Mouse (Mus musculus): ENCODE measurements around the gene Catspere2. TPM values are rescaled to one million over a fixed set of nuclear protein-coding genes. Genes with fewer than 3 reads are reported as not detected.
"Not testable (repeated sequence)": the region's sequence is repeated elsewhere in the genome, so short reads cannot be mapped to it uniquely, and the experiment has no call there.

Catspere2 gene
- polyA plus RNA-seq, 1 experiment from 2014 or later = 0.12 TPM

GRCm38 (mm10) chr1:178122236-178122635, 139.0 kb downstream of the Catspere2 start:
- 24% methylated on average over 2 of the region's 2 CpGs for WGBS
- not testable (repeated sequence) for H3K27me3 ChIP-seq (ENCODE audit: control insufficient read depth, insufficient read depth, low read length); ATAC-seq (replicated peaks; ENCODE audit: extremely low read depth, insufficient read depth, low FRiP score); H3K4me3 ChIP-seq (ENCODE audit: low read length); H3K4me2 ChIP-seq (ENCODE audit: low read depth, low read length); H3K9ac ChIP-seq (ENCODE audit: low read length); H3K36me3 ChIP-seq (ENCODE audit: control insufficient read depth, insufficient read depth); H3K9me3 ChIP-seq (replicated peaks; ENCODE audit: control insufficient read depth, low read length); H3K4me1 ChIP-seq (ENCODE audit: control insufficient read depth, insufficient read depth, low read length); H3K27ac ChIP-seq (ENCODE audit: low read length)

DNA sequence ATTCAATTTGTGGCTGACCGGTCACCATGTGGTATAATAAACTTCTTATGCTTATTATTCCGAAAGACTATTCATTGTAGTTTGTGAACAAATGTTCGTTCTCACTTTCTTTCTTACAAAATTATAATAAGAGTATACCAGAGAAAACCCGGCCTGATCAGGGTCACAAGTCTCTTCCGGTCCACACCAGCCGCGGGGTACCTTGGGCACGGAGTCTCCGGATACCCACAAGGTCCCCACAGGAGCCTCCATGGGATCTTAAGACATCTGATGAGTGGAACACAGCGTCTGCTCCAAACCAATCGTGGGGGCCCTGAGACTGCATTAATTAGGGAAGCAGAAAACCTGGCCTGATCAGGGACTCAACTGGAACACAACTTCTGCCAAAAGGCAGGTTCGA, 151.1 kb downstream of the Catspere2 start:
- Histone ChIP-seq H3K9me3 (replicated peaks; ENCODE audit: control insufficient read depth, low read length) (no peaks in the 10 kb centered on the region), H3K4me1 (ENCODE audit: control insufficient read depth, insufficient read depth, low read length) (no peaks in the 10 kb centered on the region), H3K27ac (ENCODE audit: low read length) (no peak overlapping the region), H3K9ac (ENCODE audit: low read length) (no peak overlapping the region), H3K4me2 (ENCODE audit: low read depth, low read length) (no peak overlapping the region), H3K36me3 (ENCODE audit: control insufficient read depth, insufficient read depth) (no peaks in the 10 kb centered on the region), H3K4me3 (ENCODE audit: low read length) (no peak overlapping the region), H3K27me3 (ENCODE audit: control insufficient read depth, insufficient read depth, low read length) (no peaks in the 10 kb centered on the region)
- WGBS = 89% methylated on average over 12 of the region's 12 CpGs
- ATAC-seq (replicated peaks; ENCODE audit: extremely low read depth, insufficient read depth, low FRiP score) = no peak

- not testable (repeated sequence) for H3K27ac ChIP-seq (ENCODE audit: low read length); H3K4me3 ChIP-seq (ENCODE audit: low read length); H3K4me1 ChIP-seq (ENCODE audit: control insufficient read depth, insufficient read depth, low read length); ATAC-seq (replicated peaks; ENCODE audit: extremely low read depth, insufficient read depth, low FRiP score); H3K36me3 ChIP-seq (ENCODE audit: control insufficient read depth, insufficient read depth); H3K9me3 ChIP-seq (replicated peaks; ENCODE audit: control insufficient read depth, low read length); H3K9ac ChIP-seq (ENCODE audit: low read length); H3K4me2 ChIP-seq (ENCODE audit: low read depth, low read length); H3K27me3 ChIP-seq (ENCODE audit: control insufficient read depth, insufficient read depth, low read length)
- WGBS = 0% methylated on average over 2 of the region's 2 CpGs
Observed at GRCm38 (mm10) chr1:178146513-178146912, 163.3 kb downstream of the Catspere2 start.

DNA sequence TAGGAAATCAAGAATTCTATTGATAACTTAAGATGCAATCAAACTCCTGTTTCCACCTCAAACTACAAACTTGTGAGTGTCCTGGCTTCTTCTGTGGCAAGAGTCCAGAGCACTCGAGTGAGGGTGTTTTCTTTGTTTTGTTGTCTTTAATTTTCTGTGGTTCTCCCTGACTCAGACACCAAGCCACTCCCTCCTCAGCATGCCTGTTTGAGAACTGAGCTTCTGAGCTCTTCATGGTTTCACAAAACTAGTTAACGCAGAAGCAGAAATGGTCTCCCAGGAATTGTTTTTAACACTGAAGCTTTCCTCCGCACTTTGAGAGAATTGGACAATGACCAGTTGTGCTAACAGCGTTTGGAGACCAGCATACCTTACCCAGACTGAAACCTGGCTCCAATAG, 163.7 kb downstream of the Catspere2 start:
- 56% methylated on average over 4 of the region's 4 CpGs for WGBS
- ATAC-seq (replicated peaks; ENCODE audit: extremely low read depth, insufficient read depth, low FRiP score); H3K4me1 ChIP-seq (ENCODE audit: control insufficient read depth, insufficient read depth, low read length): not testable (repeated sequence)

GRCm38 (mm10) chr1:178182251-178182650, 199.0 kb downstream of the Catspere2 start:
- no peak for ATAC-seq (replicated peaks; ENCODE audit: extremely low read depth, insufficient read depth, low FRiP score)
- no peaks in the 10 kb centered on the region for H3K27me3 ChIP-seq (ENCODE audit: control insufficient read depth, insufficient read depth, low read length)
- 83% methylated on average over 2 of the region's 2 CpGs for WGBS
- H3K4me3 ChIP-seq (ENCODE audit: low read length) = no peak overlapping the region
- no peak overlapping the region for H3K9ac ChIP-seq (ENCODE audit: low read length)
- no peaks in the 10 kb centered on the region for H3K36me3 ChIP-seq (ENCODE audit: control insufficient read depth, insufficient read depth)
- no peak overlapping the region for H3K27ac ChIP-seq (ENCODE audit: low read length)
- no peaks in the 10 kb centered on the region for H3K4me1 ChIP-seq (ENCODE audit: control insufficient read depth, insufficient read depth, low read length)
- no peak overlapping the region for H3K4me2 ChIP-seq (ENCODE audit: low read depth, low read length)
- H3K9me3 ChIP-seq (replicated peaks; ENCODE audit: control insufficient read depth, low read length) = no peaks in the 10 kb centered on the region

More for the DNA sequence above, 163.7 kb downstream of the Catspere2 start:
- H3K9ac ChIP-seq (ENCODE audit: low read length); H3K4me3 ChIP-seq (ENCODE audit: low read length); H3K9me3 ChIP-seq (replicated peaks; ENCODE audit: control insufficient read depth, low read length); H3K27ac ChIP-seq (ENCODE audit: low read length); H3K36me3 ChIP-seq (ENCODE audit: control insufficient read depth, insufficient read depth); H3K27me3 ChIP-seq (ENCODE audit: control insufficient read depth, insufficient read depth, low read length); H3K4me2 ChIP-seq (ENCODE audit: low read depth, low read length): not testable (repeated sequence)

DNA sequence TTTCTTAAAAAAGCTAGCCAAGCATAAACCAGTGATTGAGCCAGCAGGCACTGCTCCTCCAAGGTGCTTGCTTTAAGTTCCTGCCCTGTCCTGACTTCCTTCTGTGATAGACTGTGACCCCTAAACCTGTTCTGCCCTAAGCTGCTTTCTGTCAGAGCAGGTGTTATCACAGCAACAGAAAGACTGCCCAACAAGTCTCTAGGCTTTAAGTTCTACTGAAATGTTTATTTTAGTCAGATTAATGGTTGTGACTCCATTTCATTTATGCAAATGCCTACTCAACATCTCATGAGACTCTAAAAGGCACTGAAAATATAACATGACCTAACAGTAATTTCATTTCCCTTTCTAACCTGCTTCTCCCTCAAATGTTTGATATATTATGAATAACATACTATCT, 202.4 kb downstream of the Catspere2 start:
- H3K4me2 ChIP-seq (ENCODE audit: low read depth, low read length) = no peak overlapping the region

DNA sequence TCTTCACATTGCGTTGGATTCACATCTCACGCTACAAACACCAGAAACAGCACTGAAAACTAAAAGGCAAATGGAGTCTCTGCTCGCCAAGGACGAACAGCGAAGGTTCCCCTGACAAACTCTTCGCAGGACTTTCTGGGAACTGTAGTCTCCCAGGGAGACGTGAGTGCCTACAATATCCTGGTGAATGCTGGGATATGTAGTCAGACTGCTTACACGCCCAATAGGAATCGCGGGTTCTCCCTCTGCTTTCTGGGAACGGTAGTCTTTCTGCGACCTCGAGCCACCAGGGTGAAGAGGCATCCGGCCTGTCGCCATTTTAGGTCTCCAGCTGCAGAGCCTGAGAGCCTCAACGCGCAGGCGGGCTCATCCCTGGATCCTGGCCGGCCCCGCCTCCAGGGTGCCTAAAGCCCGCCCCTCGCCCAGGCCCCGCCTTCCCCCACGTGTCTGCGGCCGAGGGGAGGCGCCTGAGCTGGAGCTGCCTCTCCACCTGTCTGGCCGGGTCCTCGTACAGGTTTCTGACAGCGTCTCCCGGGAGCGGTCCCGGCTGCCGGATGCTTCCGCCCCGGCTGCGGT, 204.1 kb downstream of the Catspere2 start, which contains the start of gene Desi2:
Gene Desi2, plus strand, starts transcription at position 202 of the 576 bp plus-strand sequence.
- peak within 1 kb of the TSS; percentile 76 for H3K4me3 ChIP-seq (ENCODE audit: low read length)
- H3K9ac ChIP-seq (ENCODE audit: low read length) = peak within 1 kb of the TSS; percentile 80
- H3K9me3 ChIP-seq (replicated peaks; ENCODE audit: control insufficient read depth, low read length); H3K4me1 ChIP-seq (ENCODE audit: control insufficient read depth, insufficient read depth, low read length); H3K27me3 ChIP-seq (ENCODE audit: control insufficient read depth, insufficient read depth, low read length); H3K36me3 ChIP-seq (ENCODE audit: control insufficient read depth, insufficient read depth): not testable (repeated sequence)
- peak; percentile 99 for ATAC-seq (replicated peaks; ENCODE audit: extremely low read depth, insufficient read depth, low FRiP score)
- WGBS = under 1% methylated on average over 37 of the region's 37 CpGs
- peak within 1 kb of the TSS; percentile 72 for H3K4me2 ChIP-seq (ENCODE audit: low read depth, low read length)
- peak within 1 kb of the TSS; percentile 89 for H3K27ac ChIP-seq (ENCODE audit: low read length)

More for the DNA sequence above, 202.4 kb downstream of the Catspere2 start:
- no peak overlapping the region for H3K9ac ChIP-seq (ENCODE audit: low read length)
- ATAC-seq (replicated peaks; ENCODE audit: extremely low read depth, insufficient read depth, low FRiP score) = no peak
- no peak overlapping the region for H3K27ac ChIP-seq (ENCODE audit: low read length)
- no peaks in the 10 kb centered on the region for H3K36me3 ChIP-seq (ENCODE audit: control insufficient read depth, insufficient read depth)
- H3K9me3 ChIP-seq (replicated peaks; ENCODE audit: control insufficient read depth, low read length) = no peaks in the 10 kb centered on the region
- H3K4me1 ChIP-seq (ENCODE audit: control insufficient read depth, insufficient read depth, low read length) = peaks cover 7% of the 10 kb centered on the region
- H3K4me3 ChIP-seq (ENCODE audit: low read length) = no peak overlapping the region
- no peaks in the 10 kb centered on the region for H3K27me3 ChIP-seq (ENCODE audit: control insufficient read depth, insufficient read depth, low read length)

GRCm38 (mm10) chr1:178187810-178188209, 204.6 kb downstream of the Catspere2 start:
- Histone ChIP-seq H3K9ac (ENCODE audit: low read length) (peak overlapping the region; percentile 80), H3K4me2 (ENCODE audit: low read depth, low read length) (peak overlapping the region; percentile 54), H3K4me3 (ENCODE audit: low read length) (peak overlapping the region; percentile 76), H3K27ac (ENCODE audit: low read length) (peak overlapping the region; percentile 89)
- H3K36me3 ChIP-seq (ENCODE audit: control insufficient read depth, insufficient read depth); H3K4me1 ChIP-seq (ENCODE audit: control insufficient read depth, insufficient read depth, low read length); H3K27me3 ChIP-seq (ENCODE audit: control insufficient read depth, insufficient read depth, low read length); H3K9me3 ChIP-seq (replicated peaks; ENCODE audit: control insufficient read depth, low read length): not testable (repeated sequence)
- peak; percentile 58 for ATAC-seq (replicated peaks; ENCODE audit: extremely low read depth, insufficient read depth, low FRiP score)
- 1% methylated on average over 21 of the region's 38 CpGs for WGBS

- ATAC-seq (replicated peaks; ENCODE audit: extremely low read depth, insufficient read depth, low FRiP score) = no peak
- H3K27ac ChIP-seq (ENCODE audit: low read length) = no peak overlapping the region
- H3K9ac ChIP-seq (ENCODE audit: low read length) = peak overlapping the region; percentile 57
- H3K4me1 ChIP-seq (ENCODE audit: control insufficient read depth, insufficient read depth, low read length) = peaks cover 7% of the 10 kb centered on the region
- peak overlapping the region; percentile 52 for H3K4me3 ChIP-seq (ENCODE audit: low read length)
- WGBS = 6% methylated on average over 13 of the region's 13 CpGs
- no peaks in the 10 kb centered on the region for H3K36me3 ChIP-seq (ENCODE audit: control insufficient read depth, insufficient read depth)
- H3K4me2 ChIP-seq (ENCODE audit: low read depth, low read length) = peak overlapping the region; percentile 72
- no peaks in the 10 kb centered on the region for H3K9me3 ChIP-seq (replicated peaks; ENCODE audit: control insufficient read depth, low read length)
- H3K27me3 ChIP-seq (ENCODE audit: control insufficient read depth, insufficient read depth, low read length) = no peaks in the 10 kb centered on the region
Observed at GRCm38 (mm10) chr1:178188386-178188785, 205.2 kb downstream of the Catspere2 start.

Data from heart, embryonic 16.5 days (tissue).